Mouse (Mus musculus) MEL (cell line): ENCODE measurements around the gene Mrpl17.

ENCODE experiments used
- CTCF ChIP-seq, 3 experiments: IDR thresholded peaks in 2 of 3; conservative IDR thresholded peaks in 1 of 3; 2 replicates each; pipeline ENCODE4 v1.5.1; 2011 to 2012; ENCODE audit warnings: low read length in 3 of 3, low read depth in 2 of 3, mild to moderate bottlenecking in 2 of 3, improper control_type of control experiment in 1 of 3, inconsistent platforms in 1 of 3, mixed read lengths in 1 of 3, moderate library complexity in 1 of 3; ENCODE audit not compliant: control insufficient read depth in 1 of 3, insufficient read depth in 1 of 3, poor library complexity in 1 of 3, severe bottlenecking in 1 of 3
- EP300 ChIP-seq, 2 experiments: IDR thresholded peaks; 2 replicates each; pipeline ENCODE4 v1.6.1; 2011; ENCODE audit warnings: improper control_type of control experiment in 2 of 2, low read length in 2 of 2, low read depth in 1 of 2, mild to moderate bottlenecking in 1 of 2
- MAX ChIP-seq: IDR thresholded peaks from 2 replicates; pipeline ENCODE4 v1.6.1; 2011; ENCODE audit warnings: low read length, improper control_type of control experiment
- NELFE ChIP-seq: IDR thresholded peaks from 2 replicates; pipeline ENCODE4 v1.6.1; 2011; ENCODE audit warnings: low read depth, low read length, improper control_type of control experiment
- NRF1 ChIP-seq: IDR thresholded peaks from 2 replicates; pipeline ENCODE4 v1.6.1; 2014; ENCODE audit warnings: low read depth, mild to moderate bottlenecking, inconsistent platforms, low read length, improper control_type of control experiment, moderate library complexity; ENCODE audit not compliant: poor library complexity, insufficient read depth, severe bottlenecking
- POLR2A ChIP-seq, 2 experiments: IDR thresholded peaks; 2 replicates each; pipeline ENCODE4 v1.6.1; 2011 to 2012; ENCODE audit warnings: low read length in 2 of 2, mild to moderate bottlenecking in 2 of 2, control low read depth in 1 of 2, improper control_type of control experiment in 1 of 2, low read depth in 1 of 2, moderate library complexity in 1 of 2; ENCODE audit not compliant: control insufficient read depth in 1 of 2, insufficient read depth in 1 of 2, poor library complexity in 1 of 2
- POLR2AphosphoS5 ChIP-seq: IDR thresholded peaks from 2 replicates; pipeline ENCODE4 v1.6.1; 2012; ENCODE audit warnings: low read depth, borderline replicate concordance, mild to moderate bottlenecking, inconsistent platforms, low read length, moderate library complexity, mixed read lengths
- TAL1 ChIP-seq: IDR thresholded peaks from 2 replicates; pipeline ENCODE4 v1.6.1; 2012; ENCODE audit warnings: mild to moderate bottlenecking, inconsistent platforms, low read length, moderate library complexity, mixed read lengths
- ZC3H11A ChIP-seq: IDR thresholded peaks from 2 replicates; pipeline ENCODE4 v1.6.1; 2012; ENCODE audit warnings: low read depth, mild to moderate bottlenecking, inconsistent platforms, low read length, improper control_type of control experiment
- ZNF384 ChIP-seq: IDR thresholded peaks from 2 replicates; pipeline ENCODE4 v1.6.1; 2012; ENCODE audit warnings: low read depth, mild to moderate bottlenecking, inconsistent platforms, low read length, improper control_type of control experiment

DNA sequence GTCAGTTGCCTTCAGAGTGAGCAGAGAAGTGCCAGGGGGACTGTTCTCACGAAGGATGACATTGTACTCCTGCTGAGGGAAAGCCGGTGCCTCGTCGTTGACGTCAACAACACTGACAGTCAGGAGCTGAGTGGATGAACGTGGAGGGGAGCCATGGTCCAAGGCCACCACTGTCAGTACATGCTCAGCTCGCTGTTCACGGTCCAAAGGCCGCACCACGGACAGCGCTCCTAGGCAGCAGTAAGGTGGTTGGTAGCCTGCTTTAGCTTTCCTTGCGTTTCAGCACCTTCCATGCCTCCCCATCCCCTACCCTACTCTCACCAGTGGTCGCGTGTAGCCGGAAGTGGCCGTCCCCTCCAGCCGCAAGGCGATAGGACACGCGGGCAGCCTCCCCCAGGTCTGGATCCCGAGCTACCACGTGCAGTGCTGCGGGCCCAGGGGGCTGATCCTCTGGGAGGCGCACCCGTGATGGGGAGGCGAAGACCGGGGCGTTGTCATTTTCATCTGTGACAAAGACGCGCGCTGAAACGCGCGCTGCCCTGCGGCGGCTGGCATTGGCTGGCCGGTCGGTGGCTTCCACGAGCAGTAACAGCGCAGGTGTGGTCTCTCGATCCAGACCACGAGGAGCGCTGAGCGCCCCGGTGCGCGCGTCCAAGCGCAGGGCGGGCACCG is 49.0 kb downstream of the Mrpl17 start:
- TF ChIP-seq CTCF (IDR thresholded peaks at IDR 0.05 in 2 of 3, conservative IDR thresholded peaks at IDR 0.05 in 1 of 3; ENCODE audit: control insufficient read depth in 1 of 3, insufficient read depth in 1 of 3, low read depth in 2 of 3, low read length in 3 of 3, poor library complexity in 1 of 3, severe bottlenecking in 1 of 3): no peak
- TF ChIP-seq POLR2A (IDR thresholded peaks at IDR 0.05; ENCODE audit: control insufficient read depth in 1 of 2, insufficient read depth in 1 of 2, low read depth in 1 of 2, low read length in 2 of 2, poor library complexity in 1 of 2): no peak
- TF ChIP-seq ZNF384: no peak
- TF ChIP-seq MAX: no peak
- TF ChIP-seq EP300 (IDR thresholded peaks at IDR 0.05; ENCODE audit: low read depth in 1 of 2, low read length in 2 of 2): no peak
- no peak for TF ChIP-seq TAL1
- no peak for TF ChIP-seq NELFE
- TF ChIP-seq NRF1: no peak
- TF ChIP-seq POLR2AphosphoS5: no peak
- TF ChIP-seq ZC3H11A: no peak
